Mouse (Mus musculus) lung, embryonic 14.5 days (tissue): Measurements from ENCODE around the gene Kcns1. TPM values are rescaled to one million over a fixed set of nuclear protein-coding genes. Genes with fewer than 3 reads are reported as not detected.

Experiments
- ATAC-seq: fragments of 200-750 bp; cut with Nextera tagmentation; 2 replicates; pipeline ENCODE4 v1.8.0; 2017; ENCODE audit warnings: mild to moderate bottlenecking, moderate TSS enrichment, moderate library complexity; ENCODE audit not compliant: insufficient read depth
- DNase-seq: peaks from one replicate; pipeline ENCODE4 v3.0.0-alpha.2; 2015
- H3K27ac ChIP-seq: fragments of 300-500 bp; sonication (generic); 2 replicates; pipeline ENCODE4 v1.5.1; 2014; ENCODE audit warnings: low read depth, mild to moderate bottlenecking, moderate library complexity
- H3K27me3 ChIP-seq: fragments of 300-500 bp; sonication (generic); 2 replicates; pipeline ENCODE4 v1.6.1; 2014; ENCODE audit warnings: low read length, control low read depth; ENCODE audit not compliant: insufficient read depth
- H3K36me3 ChIP-seq: fragments of 300-500 bp; sonication (generic); 2 replicates; pipeline ENCODE4 v1.6.1; 2014; ENCODE audit warnings: control low read depth; ENCODE audit not compliant: insufficient read depth
- H3K4me1 ChIP-seq: fragments of 300-500 bp; sonication (generic); 2 replicates; pipeline ENCODE4 v1.6.1; 2014; ENCODE audit warnings: antibody characterized with exemption, control low read depth; ENCODE audit not compliant: insufficient read depth
- H3K4me2 ChIP-seq: fragments of 300-500 bp; sonication (generic); 2 replicates; pipeline ENCODE4 v1.6.1; 2014; ENCODE audit warnings: mild to moderate bottlenecking
- H3K4me3 ChIP-seq: fragments of 300-500 bp; sonication (generic); 2 replicates; pipeline ENCODE4 v1.5.1; 2014; ENCODE audit warnings: low read depth, low read length
- H3K9ac ChIP-seq: fragments of 300-500 bp; sonication (generic); 2 replicates; pipeline ENCODE4 v1.6.1; 2014
- H3K9me3 ChIP-seq: fragments of 300-500 bp; sonication (generic); 2 replicates; pipeline ENCODE4 v1.6.1; 2016; ENCODE audit warnings: low read depth, low read length, control low read depth
- CTCF ChIP-seq: IDR thresholded peaks from 2 replicates; pipeline ENCODE4 v1.5.1; 2016; ENCODE audit warnings: antibody characterized with exemption, low read depth
- WGBS: fragments of 180-500 bp; shearing (Covaris S2); extraction: QIAGEN DNeasy Blood & Tissue Kit; methylation state at CpG from one replicate; pipeline ENCODE4 v1.1.7; 2014; 5-methylcytosine and 5-hydroxymethylcytosine counted together
- polyA plus RNA-seq: library from polyadenylated mRNA; unstranded; fragments of >200 nt; fragmentation: Nextera tagmentation; extraction: Ambion mirVana; gene quantifications from 2 replicates; pipeline ENCODE4 v1.2.1, GENCODE M21; 2014

The Kcns1 gene
- polyA plus RNA-seq, 1 experiment from 2014 or later: not detected

- Histone ChIP-seq H3K4me3 (no peak overlapping the region), H3K27me3 (no peaks in the 10 kb centered on the region), H3K9me3 (no peaks in the 10 kb centered on the region), H3K4me2 (no peak overlapping the region), H3K36me3 (peaks cover 22% of the 10 kb centered on the region), H3K9ac (no peak overlapping the region), H3K27ac (no peak overlapping the region), H3K4me1 (no peaks in the 10 kb centered on the region)
- DNase-seq (no peak), ATAC-seq (no peak)
- 86% methylated on average over 7 of the region's 7 CpGs for WGBS
- no peak for TF ChIP-seq CTCF
These were observed 14.8 kb downstream of the Kcns1 start for GRCm38 (mm10) chr2:164156158-164156557.

GRCm38 (mm10) chr2:164154007-164154406, 16.9 kb downstream of the Kcns1 start:
- H3K4me3 ChIP-seq: no peak overlapping the region
- no peaks in the 10 kb centered on the region for H3K27me3 ChIP-seq
- H3K4me2 ChIP-seq: no peak overlapping the region
- DNase-seq: no peak
- no peak overlapping the region for H3K27ac ChIP-seq
- H3K9me3 ChIP-seq: no peaks in the 10 kb centered on the region
- H3K36me3 ChIP-seq: peaks cover 22% of the 10 kb centered on the region
- no peak for ATAC-seq
- no peak overlapping the region for H3K9ac ChIP-seq
- 92% methylated on average over 10 of the region's 10 CpGs for WGBS
- no peaks in the 10 kb centered on the region for H3K4me1 ChIP-seq
- no peak for TF ChIP-seq CTCF

- no peaks in the 10 kb centered on the region for H3K4me1 ChIP-seq
- no peak for TF ChIP-seq CTCF
- H3K9ac ChIP-seq: no peak overlapping the region
- ATAC-seq (no peak), DNase-seq (no peak)
- no peak overlapping the region for H3K27ac ChIP-seq
- no peaks in the 10 kb centered on the region for H3K27me3 ChIP-seq
- H3K9me3 ChIP-seq: no peaks in the 10 kb centered on the region
- no peak overlapping the region for H3K4me2 ChIP-seq
- peaks cover 22% of the 10 kb centered on the region for H3K36me3 ChIP-seq
- no peak overlapping the region for H3K4me3 ChIP-seq
- 82% methylated on average over 11 of the region's 11 CpGs for WGBS
These were observed 18.6 kb downstream of the Kcns1 start for GRCm38 (mm10) chr2:164152341-164152740.

- no peak for TF ChIP-seq CTCF
- Histone ChIP-seq H3K4me2 (no peak overlapping the region), H3K4me1 (no peaks in the 10 kb centered on the region), H3K4me3 (no peak overlapping the region), H3K36me3 (peaks cover 22% of the 10 kb centered on the region), H3K9me3 (no peaks in the 10 kb centered on the region), H3K27ac (no peak overlapping the region; the same call in 1 of the 2 replicates), H3K9ac (no peak overlapping the region), H3K27me3 (no peaks in the 10 kb centered on the region)
- no peak for ATAC-seq
- DNase-seq: peak; percentile 11
- WGBS: 39% methylated on average over 14 of the region's 14 CpGs
These were observed 20.7 kb downstream of the Kcns1 start for GRCm38 (mm10) chr2:164150086-164150760.

GRCm38 (mm10) chr2:164146556-164146955, 24.4 kb downstream of the Kcns1 start:
- H3K27ac ChIP-seq: no peak overlapping the region
- no peak for ATAC-seq
- H3K36me3 ChIP-seq: 0 out of 2 replicates have a peak, but pooled peaks cover under 1% of the 10 kb centered on the region
- H3K9me3 ChIP-seq: no peaks in the 10 kb centered on the region
- WGBS: 93% methylated on average over 12 of the region's 12 CpGs
- H3K4me2 ChIP-seq: no peak overlapping the region
- TF ChIP-seq CTCF: no peak
- no peak overlapping the region for H3K9ac ChIP-seq
- DNase-seq: no peak
- H3K4me1 ChIP-seq: no peaks in the 10 kb centered on the region
- no peak overlapping the region for H3K4me3 ChIP-seq
- no peaks in the 10 kb centered on the region for H3K27me3 ChIP-seq

- no peak overlapping the region for H3K27ac ChIP-seq
- DNase-seq (no peak), ATAC-seq (no peak)
- no peaks in the 10 kb centered on the region for H3K36me3 ChIP-seq
- no peak overlapping the region for H3K9ac ChIP-seq
- no peak for TF ChIP-seq CTCF
- H3K4me3 ChIP-seq: no peak overlapping the region
- no peaks in the 10 kb centered on the region for H3K9me3 ChIP-seq
- H3K4me1 ChIP-seq: no peaks in the 10 kb centered on the region
- WGBS: 77% methylated on average over 10 of the region's 10 CpGs
- no peaks in the 10 kb centered on the region for H3K27me3 ChIP-seq
- no peak overlapping the region for H3K4me2 ChIP-seq
These were observed 26.4 kb downstream of the Kcns1 start for GRCm38 (mm10) chr2:164144541-164144940.

- no peak overlapping the region for H3K4me3 ChIP-seq
- H3K36me3 ChIP-seq: no peaks in the 10 kb centered on the region
- no peaks in the 10 kb centered on the region for H3K4me1 ChIP-seq
- H3K9me3 ChIP-seq: no peaks in the 10 kb centered on the region
- ATAC-seq: no peak
- no peak for DNase-seq
- WGBS: 73% methylated on average over 6 of the region's 6 CpGs
- no peak overlapping the region for H3K27ac ChIP-seq
- no peak overlapping the region for H3K9ac ChIP-seq
- no peak overlapping the region for H3K4me2 ChIP-seq
- H3K27me3 ChIP-seq: no peaks in the 10 kb centered on the region
- TF ChIP-seq CTCF: no peak
These were observed 26.9 kb downstream of the Kcns1 start for GRCm38 (mm10) chr2:164144025-164144424.

- Histone ChIP-seq H3K4me3 (no peak overlapping the region), H3K4me2 (no peak overlapping the region), H3K4me1 (no peaks in the 10 kb centered on the region), H3K27me3 (no peaks in the 10 kb centered on the region), H3K9me3 (no peaks in the 10 kb centered on the region), H3K9ac (no peak overlapping the region), H3K36me3 (0 out of 2 replicates have a peak, but pooled peaks cover 1% of the 10 kb centered on the region), H3K27ac (peak overlapping the region; percentile 40; the same call in 1 of the 2 replicates)
- no peak for TF ChIP-seq CTCF
- WGBS: 57% methylated on average over 10 of the region's 10 CpGs
- no peak for ATAC-seq
- peak; percentile 39 for DNase-seq
These were observed 28.9 kb downstream of the Kcns1 start for GRCm38 (mm10) chr2:164142021-164142420.
